Mouse (Mus musculus): Measurements from ENCODE around the gene Jade3. TPM values are rescaled to one million over a fixed set of nuclear protein-coding genes. Genes with fewer than 3 reads are reported as not detected.

The Jade3 gene
- polyA plus RNA-seq, 1 experiment from 2014 or later, result 8.3 TPM

- Histone ChIP-seq H3K4me1 (no peaks in the 10 kb centered on the region), H3K4me3 (no peak overlapping the region), H3K27ac (no peak overlapping the region), H3K27me3 (replicated peaks) (no peaks in the 10 kb centered on the region), H3K9me3 (no peaks in the 10 kb centered on the region), H3K4me2 (replicated peaks) (no peak overlapping the region), H3K36me3 (no peaks in the 10 kb centered on the region), H3K9ac (no peak overlapping the region)
- 89% methylated on average over 2 of the region's 2 CpGs for WGBS
- no peak for ATAC-seq (ENCODE audit: low FRiP score, low read depth)
These were observed 7.0 kb upstream of the Jade3 start for GRCm38 (mm10) chrX:20418461-20418860.

GRCm38 (mm10) chrX:20419536-20419935, 6.0 kb upstream of the Jade3 start:
- H3K27me3 ChIP-seq (replicated peaks), result no peaks in the 10 kb centered on the region
- H3K36me3 ChIP-seq, result no peaks in the 10 kb centered on the region
- H3K4me3 ChIP-seq, result no peak overlapping the region
- H3K9ac ChIP-seq, result no peak overlapping the region
- ATAC-seq (ENCODE audit: low FRiP score, low read depth), result no peak
- no peaks in the 10 kb centered on the region for H3K4me1 ChIP-seq
- WGBS, result 91% methylated on average over 4 of the region's 4 CpGs
- no peaks in the 10 kb centered on the region for H3K9me3 ChIP-seq
- H3K27ac ChIP-seq, result no peak overlapping the region
- no peak overlapping the region for H3K4me2 ChIP-seq (replicated peaks)

GRCm38 (mm10) chrX:20425839-20426449, 456 bp downstream of the Jade3 start:
- peak overlapping the region; percentile 66 for H3K9ac ChIP-seq
- H3K36me3 ChIP-seq, result no peaks in the 10 kb centered on the region; the same call in 1 of the 2 replicates
- H3K27me3 ChIP-seq (replicated peaks), result no peaks in the 10 kb centered on the region
- 16% methylated on average over 49 of the region's 51 CpGs for WGBS
- peak overlapping the region; percentile 68; the same call in 1 of the 2 replicates for H3K27ac ChIP-seq
- H3K9me3 ChIP-seq, result no peaks in the 10 kb centered on the region
- peak overlapping the region; percentile 67 for H3K4me3 ChIP-seq
- H3K4me1 ChIP-seq, result no peaks in the 10 kb centered on the region
- peak overlapping the region; percentile 59 for H3K4me2 ChIP-seq (replicated peaks)
- peak; percentile 34 for ATAC-seq (ENCODE audit: low FRiP score, low read depth)

GRCm38 (mm10) chrX:20483213-20483612, 57.7 kb downstream of the Jade3 start:
- Histone ChIP-seq H3K9me3 (no peaks in the 10 kb centered on the region), H3K27me3 (replicated peaks) (no peaks in the 10 kb centered on the region), H3K4me1 (no peaks in the 10 kb centered on the region), H3K4me2 (replicated peaks) (no peak overlapping the region), H3K36me3 (no peaks in the 10 kb centered on the region), H3K4me3 (no peak overlapping the region), H3K9ac (no peak overlapping the region), H3K27ac (no peak overlapping the region)
- 91% methylated on average over 2 of the region's 2 CpGs for WGBS
- ATAC-seq (ENCODE audit: low FRiP score, low read depth), result no peak

- ATAC-seq (ENCODE audit: low FRiP score, low read depth), result no peak
- Histone ChIP-seq H3K9me3 (no peaks in the 10 kb centered on the region), H3K27ac (no peak overlapping the region), H3K9ac (no peak overlapping the region), H3K4me3 (no peak overlapping the region), H3K36me3 (no peaks in the 10 kb centered on the region), H3K4me2 (replicated peaks) (no peak overlapping the region), H3K27me3 (replicated peaks) (no peaks in the 10 kb centered on the region), H3K4me1 (no peaks in the 10 kb centered on the region)
- WGBS, result 90% methylated on average over 3 of the region's 3 CpGs
These were observed 72.2 kb downstream of the Jade3 start for GRCm38 (mm10) chrX:20497682-20498081.

GRCm38 (mm10) chrX:20520290-20520939, 94.9 kb downstream of the Jade3 start:
- no peaks in the 10 kb centered on the region for H3K9me3 ChIP-seq
- peaks cover 9% of the 10 kb centered on the region for H3K36me3 ChIP-seq
- no peak for ATAC-seq (ENCODE audit: low FRiP score, low read depth)
- no peaks in the 10 kb centered on the region for H3K27me3 ChIP-seq (replicated peaks)
- no peak overlapping the region for H3K27ac ChIP-seq
- 91% methylated on average over 7 of the region's 7 CpGs for WGBS
- no peaks in the 10 kb centered on the region for H3K4me1 ChIP-seq
- H3K4me2 ChIP-seq (replicated peaks), result no peak overlapping the region
- no peak overlapping the region for H3K9ac ChIP-seq
- no peak overlapping the region for H3K4me3 ChIP-seq

GRCm38 (mm10) chrX:20521578-20521977, 96.1 kb downstream of the Jade3 start:
- Histone ChIP-seq H3K4me1 (no peaks in the 10 kb centered on the region), H3K4me2 (replicated peaks) (no peak overlapping the region), H3K9me3 (no peaks in the 10 kb centered on the region), H3K9ac (no peak overlapping the region), H3K36me3 (peaks cover 9% of the 10 kb centered on the region), H3K4me3 (no peak overlapping the region), H3K27me3 (replicated peaks) (no peaks in the 10 kb centered on the region), H3K27ac (no peak overlapping the region)
- ATAC-seq (ENCODE audit: low FRiP score, low read depth), result no peak

GRCm38 (mm10) chrX:20532621-20533020, 107.1 kb downstream of the Jade3 start:
- Histone ChIP-seq H3K4me3 (no peak overlapping the region), H3K9ac (no peak overlapping the region), H3K4me1 (no peaks in the 10 kb centered on the region), H3K36me3 (no peaks in the 10 kb centered on the region), H3K4me2 (replicated peaks) (no peak overlapping the region), H3K9me3 (no peaks in the 10 kb centered on the region), H3K27me3 (replicated peaks) (no peaks in the 10 kb centered on the region), H3K27ac (no peak overlapping the region)
- ATAC-seq (ENCODE audit: low FRiP score, low read depth), result no peak
- WGBS, result 64% methylated on average over 1 of the region's 1 CpGs

- no peak for ATAC-seq (ENCODE audit: low FRiP score, low read depth)
These were observed 118.4 kb downstream of the Jade3 start for GRCm38 (mm10) chrX:20543867-20544266.

GRCm38 (mm10) chrX:20547609-20548008, 122.1 kb downstream of the Jade3 start:
- Histone ChIP-seq H3K9me3 (no peaks in the 10 kb centered on the region), H3K4me3 (no peak overlapping the region), H3K9ac (no peak overlapping the region), H3K27ac (no peak overlapping the region), H3K36me3 (no peaks in the 10 kb centered on the region), H3K27me3 (replicated peaks) (no peaks in the 10 kb centered on the region), H3K4me2 (replicated peaks) (peak overlapping the region; percentile 61), H3K4me1 (no peaks in the 10 kb centered on the region)
- 64% methylated on average over 5 of the region's 5 CpGs for WGBS
- no peak for ATAC-seq (ENCODE audit: low FRiP score, low read depth)

More at GRCm38 (mm10) chrX:20543867-20544266, 118.4 kb downstream of the Jade3 start:
- Histone ChIP-seq H3K4me3 (no peak overlapping the region), H3K4me1 (no peaks in the 10 kb centered on the region), H3K27ac (no peak overlapping the region), H3K9ac (no peak overlapping the region), H3K36me3 (no peaks in the 10 kb centered on the region), H3K9me3 (no peaks in the 10 kb centered on the region), H3K27me3 (replicated peaks) (no peaks in the 10 kb centered on the region), H3K4me2 (replicated peaks) (no peak overlapping the region)
- WGBS, result 83% methylated on average over 3 of the region's 3 CpGs

- Histone ChIP-seq H3K36me3 (no peaks in the 10 kb centered on the region), H3K27me3 (replicated peaks) (no peaks in the 10 kb centered on the region), H3K4me3 (peak overlapping the region; percentile 26), H3K9me3 (no peaks in the 10 kb centered on the region), H3K4me2 (replicated peaks) (peak overlapping the region; percentile 61), H3K4me1 (no peaks in the 10 kb centered on the region), H3K9ac (0 out of 2 replicates have a peak overlapping the region, but pooled peaks have one; percentile 13), H3K27ac (no peak overlapping the region)
- peak; percentile 37; the same call in 1 of the 2 replicates for ATAC-seq (ENCODE audit: low FRiP score, low read depth)
- WGBS, result 22% methylated on average over 24 of the region's 24 CpGs
These were observed 122.8 kb downstream of the Jade3 start for GRCm38 (mm10) chrX:20548011-20548879.

- H3K36me3 ChIP-seq, result no peaks in the 10 kb centered on the region
- H3K9ac ChIP-seq, result no peak overlapping the region
- ATAC-seq (ENCODE audit: low FRiP score, low read depth), result no peak
- no peaks in the 10 kb centered on the region for H3K4me1 ChIP-seq
- no peak overlapping the region for H3K4me3 ChIP-seq
- H3K4me2 ChIP-seq (replicated peaks), result no peak overlapping the region
- WGBS, result 64% methylated on average over 1 of the region's 1 CpGs
- H3K27me3 ChIP-seq (replicated peaks), result no peaks in the 10 kb centered on the region
- H3K27ac ChIP-seq, result no peak overlapping the region
- H3K9me3 ChIP-seq, result no peaks in the 10 kb centered on the region
These were observed 123.5 kb downstream of the Jade3 start for GRCm38 (mm10) chrX:20548880-20549440.
